Mouse (Mus musculus): ENCODE measurements around the gene Duxbl3. TPM values are rescaled to one million over a fixed set of nuclear protein-coding genes. Genes with fewer than 3 reads are reported as not detected.
"Not testable (repeated sequence)": the region's sequence is repeated elsewhere in the genome, so short reads cannot be mapped to it uniquely, and the experiment has no call there.

Duxbl3 gene
- polyA plus RNA-seq (2014; fragmentation: Nextera tagmentation; extraction: Ambion mirVana): 5.0 and 9.9 TPM in 2 replicates

- H3K36me3 ChIP-seq (ENCODE audit: control insufficient read depth, insufficient read depth, low read length); H3K27me3 ChIP-seq (ENCODE audit: control insufficient read depth, insufficient read depth, low read length); H3K9ac ChIP-seq (ENCODE audit: low read length); H3K4me2 ChIP-seq; H3K9me3 ChIP-seq (ENCODE audit: control insufficient read depth, low read length); H3K27ac ChIP-seq (ENCODE audit: low read depth, low read length); H3K4me3 ChIP-seq (ENCODE audit: low read depth, low read length); H3K4me1 ChIP-seq (ENCODE audit: control insufficient read depth, insufficient read depth, low read length); DNase-seq (ENCODE audit: low spot score, missing footprints): not testable (repeated sequence)
- peak; percentile 93 for ATAC-seq (ENCODE audit: low FRiP score)
- WGBS: no CpG with 5 or more reads among the region's 25 CpGs
These were observed at the start of gene Duxbl3 for GRCm38 (mm10) chr14:26257756-26258617. TSS of gene Duxbl3 (plus strand) at chr14:26257962.

- WGBS: no CpG with 5 or more reads among the region's 5 CpGs
These were observed 41.3 kb upstream of the Duxbl3 start for GRCm38 (mm10) chr14:26216233-26217000.

GRCm38 (mm10) chr14:26237183-26237582 lies 20.6 kb upstream of the Duxbl3 start:
- H3K27me3 ChIP-seq (ENCODE audit: control insufficient read depth, insufficient read depth, low read length); H3K9me3 ChIP-seq (ENCODE audit: control insufficient read depth, low read length); ATAC-seq (ENCODE audit: low FRiP score); DNase-seq (ENCODE audit: low spot score, missing footprints); H3K9ac ChIP-seq (ENCODE audit: low read length); H3K4me2 ChIP-seq; H3K36me3 ChIP-seq (ENCODE audit: control insufficient read depth, insufficient read depth, low read length); H3K4me3 ChIP-seq (ENCODE audit: low read depth, low read length); H3K4me1 ChIP-seq (ENCODE audit: control insufficient read depth, insufficient read depth, low read length); H3K27ac ChIP-seq (ENCODE audit: low read depth, low read length): not testable (repeated sequence)
- no CpG with 5 or more reads among the region's 2 CpGs for WGBS

More at GRCm38 (mm10) chr14:26216233-26217000, 41.3 kb upstream of the Duxbl3 start:
- not testable (repeated sequence) for H3K9ac ChIP-seq (ENCODE audit: low read length); H3K27me3 ChIP-seq (ENCODE audit: control insufficient read depth, insufficient read depth, low read length); ATAC-seq (ENCODE audit: low FRiP score); H3K4me1 ChIP-seq (ENCODE audit: control insufficient read depth, insufficient read depth, low read length); DNase-seq (ENCODE audit: low spot score, missing footprints); H3K36me3 ChIP-seq (ENCODE audit: control insufficient read depth, insufficient read depth, low read length); H3K27ac ChIP-seq (ENCODE audit: low read depth, low read length); H3K4me3 ChIP-seq (ENCODE audit: low read depth, low read length); H3K9me3 ChIP-seq (ENCODE audit: control insufficient read depth, low read length); H3K4me2 ChIP-seq

- not testable (repeated sequence) for H3K4me2 ChIP-seq; H3K9me3 ChIP-seq (ENCODE audit: control insufficient read depth, low read length); H3K27ac ChIP-seq (ENCODE audit: low read depth, low read length); H3K4me3 ChIP-seq (ENCODE audit: low read depth, low read length); DNase-seq (ENCODE audit: low spot score, missing footprints); ATAC-seq (ENCODE audit: low FRiP score); H3K9ac ChIP-seq (ENCODE audit: low read length); H3K36me3 ChIP-seq (ENCODE audit: control insufficient read depth, insufficient read depth, low read length); H3K4me1 ChIP-seq (ENCODE audit: control insufficient read depth, insufficient read depth, low read length); H3K27me3 ChIP-seq (ENCODE audit: control insufficient read depth, insufficient read depth, low read length)
- WGBS: no CpG with 5 or more reads among the region's 6 CpGs
These were observed 967 bp downstream of the Duxbl3 start for GRCm38 (mm10) chr14:26258729-26259128.

- not testable (repeated sequence) for H3K9ac ChIP-seq (ENCODE audit: low read length); H3K4me1 ChIP-seq (ENCODE audit: control insufficient read depth, insufficient read depth, low read length); ATAC-seq (ENCODE audit: low FRiP score); H3K36me3 ChIP-seq (ENCODE audit: control insufficient read depth, insufficient read depth, low read length); H3K4me3 ChIP-seq (ENCODE audit: low read depth, low read length); H3K27me3 ChIP-seq (ENCODE audit: control insufficient read depth, insufficient read depth, low read length); H3K4me2 ChIP-seq; DNase-seq (ENCODE audit: low spot score, missing footprints); H3K9me3 ChIP-seq (ENCODE audit: control insufficient read depth, low read length); H3K27ac ChIP-seq (ENCODE audit: low read depth, low read length)
- no CpG with 5 or more reads among the region's 2 CpGs for WGBS
These were observed 29.0 kb downstream of the Duxbl3 start for GRCm38 (mm10) chr14:26286737-26287136.

- Histone ChIP-seq H3K27me3 (ENCODE audit: control insufficient read depth, insufficient read depth, low read length) (no peaks in the 10 kb centered on the region), H3K36me3 (ENCODE audit: control insufficient read depth, insufficient read depth, low read length) (no peaks in the 10 kb centered on the region)
These were observed 36.1 kb downstream of the Duxbl3 start for GRCm38 (mm10) chr14:26293859-26294258.

GRCm38 (mm10) chr14:26297055-26297454 lies 39.3 kb downstream of the Duxbl3 start:
- Histone ChIP-seq H3K4me3 (ENCODE audit: low read depth, low read length) (no peak overlapping the region), H3K27me3 (ENCODE audit: control insufficient read depth, insufficient read depth, low read length) (no peaks in the 10 kb centered on the region), H3K4me1 (ENCODE audit: control insufficient read depth, insufficient read depth, low read length) (no peaks in the 10 kb centered on the region), H3K9me3 (ENCODE audit: control insufficient read depth, low read length) (no peaks in the 10 kb centered on the region), H3K4me2 (no peak overlapping the region), H3K27ac (ENCODE audit: low read depth, low read length) (no peak overlapping the region), H3K9ac (ENCODE audit: low read length) (no peak overlapping the region), H3K36me3 (ENCODE audit: control insufficient read depth, insufficient read depth, low read length) (no peaks in the 10 kb centered on the region)
- 85% methylated on average over 4 of the region's 4 CpGs for WGBS
- no peak for ATAC-seq (ENCODE audit: low FRiP score)
- no peak for DNase-seq (ENCODE audit: low spot score, missing footprints)

More at GRCm38 (mm10) chr14:26293859-26294258, 36.1 kb downstream of the Duxbl3 start:
- Histone ChIP-seq H3K9ac (ENCODE audit: low read length) (no peak overlapping the region), H3K27ac (ENCODE audit: low read depth, low read length) (no peak overlapping the region), H3K4me1 (ENCODE audit: control insufficient read depth, insufficient read depth, low read length) (no peaks in the 10 kb centered on the region), H3K9me3 (ENCODE audit: control insufficient read depth, low read length) (no peaks in the 10 kb centered on the region), H3K4me3 (ENCODE audit: low read depth, low read length) (no peak overlapping the region), H3K4me2 (no peak overlapping the region)
- ATAC-seq (ENCODE audit: low FRiP score) (no peak), DNase-seq (ENCODE audit: low spot score, missing footprints) (no peak)
- 100% methylated on average over 1 of the region's 1 CpGs for WGBS

- ATAC-seq (ENCODE audit: low FRiP score) (no peak), DNase-seq (ENCODE audit: low spot score, missing footprints) (no peak)
- Histone ChIP-seq H3K4me2 (no peak overlapping the region), H3K4me3 (ENCODE audit: low read depth, low read length) (no peak overlapping the region), H3K9me3 (ENCODE audit: control insufficient read depth, low read length) (no peaks in the 10 kb centered on the region), H3K9ac (ENCODE audit: low read length) (no peak overlapping the region), H3K27ac (ENCODE audit: low read depth, low read length) (no peak overlapping the region), H3K27me3 (ENCODE audit: control insufficient read depth, insufficient read depth, low read length) (no peaks in the 10 kb centered on the region), H3K36me3 (ENCODE audit: control insufficient read depth, insufficient read depth, low read length) (no peaks in the 10 kb centered on the region), H3K4me1 (ENCODE audit: control insufficient read depth, insufficient read depth, low read length) (no peaks in the 10 kb centered on the region)
- WGBS: 88% methylated on average over 5 of the region's 5 CpGs
These were observed 39.7 kb downstream of the Duxbl3 start for GRCm38 (mm10) chr14:26297484-26297883.

GRCm38 (mm10) chr14:26303111-26303510 lies 45.3 kb downstream of the Duxbl3 start:
- H3K9me3 ChIP-seq (ENCODE audit: control insufficient read depth, low read length): no peaks in the 10 kb centered on the region
- no peak overlapping the region for H3K9ac ChIP-seq (ENCODE audit: low read length)
- no peaks in the 10 kb centered on the region for H3K4me1 ChIP-seq (ENCODE audit: control insufficient read depth, insufficient read depth, low read length)
- no peak overlapping the region for H3K27ac ChIP-seq (ENCODE audit: low read depth, low read length)
- H3K36me3 ChIP-seq (ENCODE audit: control insufficient read depth, insufficient read depth, low read length): no peaks in the 10 kb centered on the region
- WGBS: 38% methylated on average over 2 of the region's 2 CpGs
- no peak overlapping the region for H3K4me3 ChIP-seq (ENCODE audit: low read depth, low read length)
- no peaks in the 10 kb centered on the region for H3K27me3 ChIP-seq (ENCODE audit: control insufficient read depth, insufficient read depth, low read length)
- DNase-seq (ENCODE audit: low spot score, missing footprints) (peak; percentile 89), ATAC-seq (ENCODE audit: low FRiP score) (peak; percentile 58; the same call in 1 of the 2 replicates)
- H3K4me2 ChIP-seq: no peak overlapping the region

Data from midbrain, embryonic 11.5 days (tissue).